Mouse (Mus musculus) gastrocnemius, adult 8-10 months (tissue): ENCODE results near the gene Hist1h4a. TPM values are rescaled to one million over a fixed set of nuclear protein-coding genes. Genes with fewer than 3 reads are reported as not detected.

Experiments
- microRNA-seq: library from miRNA; unstranded; fragments of <30 nt; microRNA quantifications from one replicate; pipeline ENCODE4 v1.2.0, GENCODE M21; 2022
- total RNA-seq, 4 experiments: library from RNA; stranded (reverse); gene quantifications; 2 replicates each; pipeline ENCODE4 v1.2.4; 2022

Gene Hist1h4a
- total RNA-seq, 4 experiments from 2014 or later = 0.82 to 3.3 (median 1.8) TPM

Small RNA genes lying within 50 kb of the gene (microRNA-seq; reads per million reads assigned to microRNA genes)
- not detected for gene Gm44314
- not detected for gene Gm44484

Other genes with a start within 250 kb of the Hist1h4a start
- 100 to 1,000 TPM; 131 to 174 (median 160) TPM for gene Hist1h4h, start 230.2 kb downstream of the Hist1h4a start, total RNA-seq
- 1 to 10 TPM in 1 of 4 experiments, not detected in 3; 1.5 TPM for gene Hist1h2af, start 227.3 kb downstream of the Hist1h4a start, total RNA-seq
- gene Hist1h3g, start 225.8 kb downstream of the Hist1h4a start, total RNA-seq = 1 to 10 TPM in 1 of 4 experiments, under 1 TPM in 1, not detected in 2; 0.75 to 2.2 TPM
- 1 to 10 TPM in 2 of 4 experiments, under 1 TPM in 2; 0.82 to 1.6 (median 1.2) TPM for gene Hist1h2bh, start 217.8 kb downstream of the Hist1h4a start, total RNA-seq
- gene Hist1h3f, start 217.2 kb downstream of the Hist1h4a start, total RNA-seq = 1 to 10 TPM; 3.1 to 5.0 (median 4.4) TPM
- 10 to 100 TPM; 14.0 to 20.7 (median 16.1) TPM for gene Hist1h4f, start 209.6 kb downstream of the Hist1h4a start, total RNA-seq
- 1 to 10 TPM in 3 of 4 experiments, under 1 TPM in 1; 0.87 to 1.3 (median 1.3) TPM for gene Hist1h1d, start 208.0 kb downstream of the Hist1h4a start, total RNA-seq
- gene Hist1h3e, start 198.9 kb downstream of the Hist1h4a start, total RNA-seq = 10 to 100 TPM; 14.8 to 21.5 (median 18.9) TPM
- 1 to 10 TPM in 2 of 4 experiments, under 1 TPM in 2; 0.54 to 1.1 (median 0.88) TPM for gene Hist1h2ae, start 190.0 kb downstream of the Hist1h4a start, total RNA-seq
- 1 to 10 TPM; 5.2 to 8.5 (median 7.2) TPM for gene Hist1h2bg, start 189.8 kb downstream of the Hist1h4a start, total RNA-seq
- gene Hist1h2bf, start 187.0 kb downstream of the Hist1h4a start, total RNA-seq = 1 to 10 TPM; 2.0 to 6.7 (median 5.1) TPM
- gene Hist1h2ad, start 186.8 kb downstream of the Hist1h4a start, total RNA-seq = 1 to 10 TPM in 1 of 4 experiments, not detected in 3; 2.2 TPM
- 1 to 10 TPM; 2.5 to 4.0 (median 3.2) TPM for gene Hist1h3d, start 185.5 kb downstream of the Hist1h4a start, total RNA-seq
- 10 to 100 TPM; 37.8 to 57.9 (median 48.1) TPM for gene Hist1h4d, start 179.6 kb downstream of the Hist1h4a start, total RNA-seq
- gene Hist1h2be, start 140.1 kb downstream of the Hist1h4a start, total RNA-seq = 10 to 100 TPM; 12.0 to 16.1 (median 12.9) TPM
- gene Hist1h1e, start 138.7 kb downstream of the Hist1h4a start, total RNA-seq = 10 to 100 TPM; 32.8 to 56.3 (median 49.3) TPM
- 1 to 10 TPM in 1 of 4 experiments, under 1 TPM in 3; 0.65 to 1.1 (median 0.86) TPM for gene Hist1h2ac, start 77.3 kb downstream of the Hist1h4a start, total RNA-seq
- gene Hist1h2bc, start 77.0 kb downstream of the Hist1h4a start, total RNA-seq = 10 to 100 TPM; 59.5 to 67.1 (median 62.0) TPM
- not detected for gene Hist1h1t, start 65.4 kb downstream of the Hist1h4a start, total RNA-seq
- 10 to 100 TPM; 66.4 to 87.5 (median 79.3) TPM for gene Hist1h4c, start 62.8 kb downstream of the Hist1h4a start, total RNA-seq
- gene Hfe, start 50.4 kb downstream of the Hist1h4a start, total RNA-seq = 10 to 100 TPM; 23.6 to 29.2 (median 27.1) TPM
- gene Hist1h1c, start 22.4 kb downstream of the Hist1h4a start, total RNA-seq = 100 to 1,000 TPM; 196 to 246 (median 227) TPM
- not detected for gene Hist1h3c, start 15.6 kb downstream of the Hist1h4a start, total RNA-seq
- gene Hist1h2bb, start 14.5 kb downstream of the Hist1h4a start, total RNA-seq = 1 to 10 TPM; 1.1 to 1.6 (median 1.4) TPM
- gene Hist1h2ab, start 10.1 kb downstream of the Hist1h4a start, total RNA-seq = 1 to 10 TPM in 2 of 4 experiments, under 1 TPM in 1, not detected in 1; 0.97 to 4.9 (median 3.5) TPM
- 1 to 10 TPM in 2 of 4 experiments, not detected in 2; 2.7 to 2.8 TPM for gene Hist1h3b, start 9.0 kb downstream of the Hist1h4a start, total RNA-seq
- gene Hist1h4b, start 4.2 kb downstream of the Hist1h4a start, total RNA-seq = 1 to 10 TPM in 2 of 4 experiments, under 1 TPM in 1, not detected in 1; 0.82 to 2.9 (median 1.8) TPM
- gene Hist1h3a, start 1.2 kb upstream of the Hist1h4a start, total RNA-seq = 1 to 10 TPM; 3.7 to 6.9 (median 4.3) TPM
- 1 to 10 TPM in 1 of 4 experiments, under 1 TPM in 3; 0.46 to 1.1 (median 0.78) TPM for gene Hist1h1a, start 2.4 kb upstream of the Hist1h4a start, total RNA-seq
- gene Trim38, start 8.7 kb upstream of the Hist1h4a start, total RNA-seq = not detected
- gene Slc17a2, start 45.8 kb upstream of the Hist1h4a start, total RNA-seq = not detected
- not detected for gene Slc17a3, start 78.2 kb upstream of the Hist1h4a start, total RNA-seq
- not detected for gene Slc17a1, start 106.5 kb upstream of the Hist1h4a start, total RNA-seq
- not detected for gene Slc17a4, start 153.8 kb upstream of the Hist1h4a start, total RNA-seq
- not detected for gene Hist1h2ba, start 172.9 kb upstream of the Hist1h4a start, total RNA-seq
- not detected for gene Hist1h2aa, start 173.2 kb upstream of the Hist1h4a start, total RNA-seq
- not detected for gene Scgn, start 230.0 kb upstream of the Hist1h4a start, total RNA-seq